Mouse (Mus musculus) embryonic facial prominence, embryonic 11.5 days (tissue): Measurements from ENCODE around the gene Phf21a. TPM values are rescaled to one million over a fixed set of nuclear protein-coding genes. Genes with fewer than 3 reads are reported as not detected.

Experiments
- ATAC-seq: fragments of 200-750 bp; cut with Nextera tagmentation; replicated peaks from 2 replicates; pipeline ENCODE4 v1.8.0; 2017; ENCODE audit warnings: low read depth; ENCODE audit not compliant: insufficient number of reproducible peaks, low FRiP score, low TSS enrichment
- DNase-seq: peaks from one replicate; pipeline ENCODE4 v3.0.0-alpha.2; 2015; ENCODE audit warnings: low spot score
- H3K27ac ChIP-seq: fragments of 300-500 bp; sonication (generic); replicated peaks from 2 replicates; pipeline ENCODE4 v1.5.1; 2014; ENCODE audit warnings: mild to moderate bottlenecking, low read depth, low read length, control low read depth
- H3K27me3 ChIP-seq: fragments of 300-500 bp; sonication (generic); 2 replicates; pipeline ENCODE4 v1.6.1; 2014; ENCODE audit warnings: mild to moderate bottlenecking, low read length, moderate library complexity, mixed read lengths; ENCODE audit not compliant: control insufficient read depth, insufficient read depth
- H3K36me3 ChIP-seq: fragments of 300-500 bp; sonication (generic); replicated peaks from 2 replicates; pipeline ENCODE4 v1.6.1; 2014; ENCODE audit warnings: low read depth, mild to moderate bottlenecking, low read length, moderate library complexity, mixed read lengths; ENCODE audit not compliant: control insufficient read depth, insufficient read depth
- H3K4me1 ChIP-seq: fragments of 300-500 bp; sonication (generic); 2 replicates; pipeline ENCODE4 v1.6.1; 2014; ENCODE audit warnings: low read length, mixed read lengths; ENCODE audit not compliant: control insufficient read depth, insufficient read depth
- H3K4me2 ChIP-seq: fragments of 300-500 bp; sonication (generic); 2 replicates; pipeline ENCODE4 v1.6.1; 2014; ENCODE audit warnings: low read depth, mild to moderate bottlenecking, control low read depth, low read length, moderate library complexity
- H3K4me3 ChIP-seq: fragments of 300-500 bp; sonication (generic); 2 replicates; pipeline ENCODE4 v1.5.1; 2014; ENCODE audit warnings: low read depth, low read length, control low read depth
- H3K9ac ChIP-seq: fragments of 300-500 bp; sonication (generic); replicated peaks from 2 replicates; pipeline ENCODE4 v1.6.1; 2014; ENCODE audit warnings: mild to moderate bottlenecking, control low read depth, low read length
- H3K9me3 ChIP-seq: fragments of 300-500 bp; sonication (generic); replicated peaks from 2 replicates; pipeline ENCODE4 v1.6.1; 2016; ENCODE audit warnings: mild to moderate bottlenecking, low read length, inconsistent platforms, mixed read lengths; ENCODE audit not compliant: control insufficient read depth
- WGBS: fragments of 180-500 bp; shearing (Covaris S2); extraction: QIAGEN DNeasy Blood & Tissue Kit; methylation state at CpG from one replicate; pipeline ENCODE4 v1.1.7; 2014; 5-methylcytosine and 5-hydroxymethylcytosine counted together
- polyA plus RNA-seq: library from polyadenylated mRNA; unstranded; fragments of >200 nt; fragmentation: Nextera tagmentation; extraction: Ambion mirVana; gene quantifications from 2 replicates; pipeline ENCODE4 v1.2.1, GENCODE M21; 2014

The Phf21a gene
- polyA plus RNA-seq, 1 experiment from 2014 or later: 41.8 TPM

DNA sequence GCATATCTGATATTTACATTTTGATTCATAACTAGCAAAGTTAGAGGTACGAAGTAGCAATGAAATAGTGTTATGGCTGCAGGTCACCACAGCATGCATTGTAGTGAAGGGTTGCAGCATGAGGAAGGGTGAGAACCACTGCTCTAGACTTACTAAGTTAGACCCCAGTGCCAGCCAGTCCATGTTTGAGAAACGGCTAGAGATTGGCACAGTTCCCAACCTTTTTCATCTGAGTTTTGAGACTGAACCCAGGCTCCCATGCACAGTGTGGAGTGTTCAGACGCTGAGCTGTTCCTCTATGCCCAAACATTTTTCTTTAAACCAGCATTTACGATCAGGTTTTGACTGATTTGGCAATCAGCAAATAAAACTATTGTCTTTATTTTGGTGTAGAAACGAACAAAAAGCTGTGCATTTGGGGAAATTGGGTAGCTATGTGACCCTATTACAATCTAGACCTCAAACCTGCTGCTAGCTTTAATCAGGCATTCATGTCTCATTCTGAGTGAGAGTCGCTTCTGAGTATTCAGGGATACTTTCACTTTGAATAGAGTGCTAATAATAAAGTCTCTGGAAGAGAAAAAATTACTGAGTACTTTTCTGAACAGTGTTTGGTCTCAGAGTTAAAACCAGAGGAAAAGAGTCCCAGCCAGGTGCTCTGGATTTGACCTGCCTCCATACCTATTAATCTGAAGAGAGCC is 180.3 kb downstream of the Phf21a start:
- Histone ChIP-seq H3K4me1 (no peaks in the 10 kb centered on the region), H3K36me3 (no peaks in the 10 kb centered on the region; the same call in 1 of the 2 replicates), H3K9me3 (no peaks in the 10 kb centered on the region), H3K27me3 (no peaks in the 10 kb centered on the region), H3K4me2 (no peak overlapping the region), H3K27ac (no peak overlapping the region), H3K4me3 (no peak overlapping the region), H3K9ac (no peak overlapping the region)
- WGBS: 88% methylated on average over 6 of the region's 6 CpGs
- ATAC-seq: no peak
- no peak for DNase-seq

DNA sequence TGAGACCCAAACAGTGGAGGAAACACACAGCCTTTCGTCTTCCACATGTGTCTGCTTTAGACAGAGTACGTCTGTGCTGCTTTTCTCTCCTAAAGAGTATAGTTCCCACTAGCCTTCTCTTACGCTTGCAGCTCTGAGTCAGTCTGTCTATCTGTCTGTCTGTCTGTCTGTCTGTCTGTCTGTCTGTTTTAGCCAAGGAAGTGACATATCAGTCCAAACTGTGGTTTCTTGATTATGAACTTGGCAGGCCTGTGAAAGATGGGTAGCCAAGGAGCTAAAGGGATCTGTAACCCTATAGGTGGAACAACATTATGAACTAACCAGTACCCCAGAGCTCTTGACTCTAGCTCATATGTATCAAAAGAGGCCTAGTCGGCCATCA is 180.9 kb downstream of the Phf21a start:
- no peaks in the 10 kb centered on the region; the same call in 1 of the 2 replicates for H3K36me3 ChIP-seq
- no peak overlapping the region for H3K27ac ChIP-seq
- no peaks in the 10 kb centered on the region for H3K9me3 ChIP-seq
- no peaks in the 10 kb centered on the region for H3K4me1 ChIP-seq
- 87% methylated on average over 4 of the region's 4 CpGs for WGBS
- H3K9ac ChIP-seq: no peak overlapping the region
- H3K27me3 ChIP-seq: no peaks in the 10 kb centered on the region
- no peak for DNase-seq
- no peak for ATAC-seq
- H3K4me3 ChIP-seq: no peak overlapping the region
- no peak overlapping the region for H3K4me2 ChIP-seq

DNA sequence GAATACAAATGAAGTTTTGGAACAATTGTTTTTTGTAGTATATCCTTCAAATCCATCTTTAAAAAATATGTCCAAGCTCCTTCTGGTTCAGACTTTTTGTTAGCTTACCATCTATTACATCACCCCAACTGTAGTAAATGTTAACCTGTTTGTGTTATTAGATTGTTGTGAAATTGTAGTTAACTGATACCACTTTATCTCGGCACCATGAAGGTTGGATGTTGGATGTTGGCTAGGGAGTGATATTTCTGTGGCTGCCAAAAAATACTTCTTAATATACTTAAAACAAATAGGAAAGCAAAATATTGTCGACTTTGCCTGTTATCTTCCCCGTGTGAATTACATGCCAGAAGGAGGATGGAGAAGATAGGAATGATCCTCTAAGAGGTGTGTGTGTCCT is 184.9 kb downstream of the Phf21a start:
- Histone ChIP-seq H3K36me3 (no peaks in the 10 kb centered on the region), H3K4me1 (no peaks in the 10 kb centered on the region), H3K4me2 (no peak overlapping the region), H3K27ac (no peak overlapping the region), H3K9ac (no peak overlapping the region), H3K9me3 (no peaks in the 10 kb centered on the region), H3K4me3 (no peak overlapping the region), H3K27me3 (no peaks in the 10 kb centered on the region)
- ATAC-seq (no peak), DNase-seq (no peak)
- WGBS: 82% methylated on average over 3 of the region's 3 CpGs

DNA sequence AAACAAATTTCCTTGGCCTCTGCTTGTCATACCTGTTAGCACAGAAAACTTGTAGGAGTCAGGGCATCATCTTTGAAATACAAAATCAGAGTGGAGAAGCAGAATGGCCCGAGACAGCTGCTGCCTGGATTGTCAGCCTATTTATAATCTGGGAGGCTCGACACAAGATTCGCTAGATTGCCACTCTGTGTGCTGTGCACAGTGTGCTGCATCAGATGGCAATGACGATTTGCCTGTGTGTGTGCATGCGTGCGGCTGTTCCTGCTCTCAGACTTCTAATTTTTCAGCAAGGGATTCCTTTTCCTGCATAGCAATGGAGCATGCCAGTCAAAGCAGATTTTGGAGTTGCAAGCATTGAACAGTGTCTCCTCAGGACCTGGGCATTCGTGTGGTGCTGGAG is 185.7 kb downstream of the Phf21a start:
- no peak overlapping the region for H3K9ac ChIP-seq
- H3K4me2 ChIP-seq: no peak overlapping the region
- no peak overlapping the region for H3K4me3 ChIP-seq
- no peaks in the 10 kb centered on the region for H3K4me1 ChIP-seq
- no peaks in the 10 kb centered on the region for H3K9me3 ChIP-seq
- H3K27ac ChIP-seq: no peak overlapping the region
- ATAC-seq: no peak
- DNase-seq: no peak
- H3K27me3 ChIP-seq: no peaks in the 10 kb centered on the region
- no peaks in the 10 kb centered on the region for H3K36me3 ChIP-seq
- 86% methylated on average over 7 of the region's 7 CpGs for WGBS

DNA sequence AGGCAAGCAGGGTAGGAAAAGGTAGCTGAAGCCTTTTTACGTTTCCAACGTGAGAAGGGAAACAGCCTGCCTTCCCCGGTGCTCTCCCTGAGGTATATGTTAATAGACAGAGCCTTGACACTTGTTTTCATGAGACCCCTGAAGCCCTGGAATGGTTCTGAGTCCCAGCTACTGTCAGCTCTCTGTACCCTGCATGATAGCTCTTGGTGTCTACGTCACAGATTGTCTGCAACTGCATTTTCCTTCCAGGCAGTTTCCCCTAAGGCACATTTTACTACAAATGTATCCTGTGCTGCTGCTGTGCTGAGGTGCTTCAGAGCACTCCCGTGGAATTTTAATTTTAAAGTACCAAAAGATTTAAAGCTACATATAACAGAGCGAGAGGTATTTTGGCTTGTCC is 186.5 kb downstream of the Phf21a start:
- H3K27me3 ChIP-seq: no peaks in the 10 kb centered on the region
- H3K9ac ChIP-seq: no peak overlapping the region
- WGBS: 74% methylated on average over 6 of the region's 6 CpGs
- no peak overlapping the region for H3K4me3 ChIP-seq
- ATAC-seq: no peak
- no peaks in the 10 kb centered on the region for H3K4me1 ChIP-seq
- DNase-seq: no peak
- H3K27ac ChIP-seq: no peak overlapping the region
- H3K4me2 ChIP-seq: no peak overlapping the region
- no peaks in the 10 kb centered on the region for H3K9me3 ChIP-seq
- no peaks in the 10 kb centered on the region for H3K36me3 ChIP-seq

DNA sequence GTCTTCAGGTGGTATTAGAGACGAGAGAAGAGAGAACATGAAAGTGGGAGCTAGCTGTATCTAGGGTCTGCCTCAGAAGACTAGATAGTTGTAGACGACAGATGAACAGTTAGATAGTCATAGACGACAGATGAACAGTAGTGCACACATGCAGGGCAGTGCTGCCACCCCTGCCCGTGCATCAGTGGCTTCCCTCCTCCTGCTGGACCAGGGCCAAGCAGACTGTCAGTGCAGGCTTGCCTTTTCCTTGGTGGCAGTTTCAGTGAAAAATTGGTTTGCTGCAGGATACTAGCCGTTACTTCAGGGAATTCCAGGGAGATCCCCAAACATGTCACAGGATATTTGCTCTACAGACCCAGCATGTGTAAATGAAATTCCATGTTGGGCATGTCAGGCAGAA is 192.7 kb downstream of the Phf21a start:
- 83% methylated on average over 5 of the region's 5 CpGs for WGBS
- H3K9ac ChIP-seq: no peak overlapping the region
- DNase-seq (no peak), ATAC-seq (no peak)
- no peak overlapping the region for H3K4me2 ChIP-seq
- H3K4me1 ChIP-seq: no peaks in the 10 kb centered on the region
- H3K36me3 ChIP-seq: no peaks in the 10 kb centered on the region
- no peak overlapping the region for H3K27ac ChIP-seq
- no peaks in the 10 kb centered on the region for H3K9me3 ChIP-seq
- H3K27me3 ChIP-seq: no peaks in the 10 kb centered on the region
- no peak overlapping the region for H3K4me3 ChIP-seq

DNA sequence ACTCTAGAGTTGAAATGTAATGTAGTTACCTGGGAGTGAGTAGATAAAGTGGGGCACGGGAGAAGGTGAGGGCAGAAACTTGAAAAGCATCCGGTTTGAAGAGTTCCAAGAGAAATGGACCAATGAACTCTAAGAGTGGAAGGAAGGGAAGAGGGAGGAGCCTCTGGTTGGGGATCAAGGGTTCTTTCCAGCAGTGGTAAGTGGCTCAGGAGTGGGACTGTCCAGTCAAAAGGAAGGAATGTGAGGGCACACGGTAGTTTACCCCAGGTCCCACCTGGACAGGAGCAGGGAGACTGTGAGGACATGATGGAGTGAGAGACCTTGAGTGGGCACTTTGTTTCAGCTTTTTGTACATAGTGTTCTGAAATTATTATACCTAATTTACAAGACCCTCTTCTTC is 196.4 kb downstream of the Phf21a start:
- ATAC-seq (no peak), DNase-seq (no peak)
- H3K9ac ChIP-seq: no peak overlapping the region
- no peaks in the 10 kb centered on the region for H3K36me3 ChIP-seq
- H3K9me3 ChIP-seq: no peaks in the 10 kb centered on the region
- no peak overlapping the region for H3K4me3 ChIP-seq
- H3K27me3 ChIP-seq: no peaks in the 10 kb centered on the region
- H3K27ac ChIP-seq: no peak overlapping the region
- H3K4me2 ChIP-seq: no peak overlapping the region
- 78% methylated on average over 3 of the region's 3 CpGs for WGBS
- H3K4me1 ChIP-seq: no peaks in the 10 kb centered on the region

DNA sequence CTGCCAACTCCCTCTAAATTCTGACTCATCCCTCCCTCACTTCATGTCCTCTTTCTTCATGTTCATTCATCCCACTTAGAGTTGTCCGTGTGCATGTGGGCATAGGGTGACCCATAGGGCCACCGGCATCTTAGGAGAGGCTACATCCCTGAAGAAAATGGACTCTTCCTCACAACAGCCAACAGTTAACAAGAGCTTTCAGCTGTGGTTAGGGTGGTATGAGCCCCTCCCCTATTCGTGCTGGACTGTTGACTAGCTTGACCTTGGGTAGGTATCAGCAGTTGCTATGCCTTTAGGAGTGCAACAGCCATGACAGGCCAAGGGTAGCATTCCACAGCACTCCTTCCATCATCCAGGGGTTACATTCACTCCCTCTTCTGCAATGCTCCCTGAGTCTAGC is 198.6 kb downstream of the Phf21a start:
- ATAC-seq (no peak), DNase-seq (no peak)
- no peaks in the 10 kb centered on the region for H3K27me3 ChIP-seq
- 90% methylated on average over 3 of the region's 3 CpGs for WGBS
- H3K9me3 ChIP-seq: no peaks in the 10 kb centered on the region
- H3K9ac ChIP-seq: no peak overlapping the region
- H3K4me3 ChIP-seq: no peak overlapping the region
- H3K36me3 ChIP-seq: no peaks in the 10 kb centered on the region
- no peaks in the 10 kb centered on the region for H3K4me1 ChIP-seq
- H3K4me2 ChIP-seq: no peak overlapping the region
- H3K27ac ChIP-seq: no peak overlapping the region
